Mouse (Mus musculus) forebrain, embryonic 11.5 days (tissue): ENCODE results near the gene Calr4. TPM values are rescaled to one million over a fixed set of nuclear protein-coding genes. Genes with fewer than 3 reads are reported as not detected.
A peak's percentile ranks its signal among the peaks of the same experiment; 100 is the strongest.

ENCODE experiments used
- ATAC-seq: fragments of 200-750 bp; cut with Nextera tagmentation; replicated peaks from 2 replicates; pipeline ENCODE4 v1.8.0; 2017; ENCODE audit warnings: moderate TSS enrichment; ENCODE audit not compliant: low FRiP score
- DNase-seq: peaks from one replicate; pipeline ENCODE4 v3.0.0-alpha.2; 2017; ENCODE audit warnings: low spot score
- H3K27ac ChIP-seq: fragments of 300-500 bp; sonication (generic); 2 replicates; pipeline ENCODE4 v1.5.1; 2014; ENCODE audit warnings: low read depth, low read length
- H3K27me3 ChIP-seq: fragments of 300-500 bp; sonication (generic); 2 replicates; pipeline ENCODE4 v1.6.1; 2014; ENCODE audit warnings: mild to moderate bottlenecking, low read length, mixed read lengths; ENCODE audit not compliant: control insufficient read depth, insufficient read depth
- H3K36me3 ChIP-seq: fragments of 300-500 bp; sonication (generic); 2 replicates; pipeline ENCODE4 v1.6.1; 2014; ENCODE audit warnings: mild to moderate bottlenecking, low read length, moderate library complexity, mixed read lengths; ENCODE audit not compliant: control insufficient read depth, insufficient read depth
- H3K4me1 ChIP-seq: fragments of 300-500 bp; sonication (generic); replicated peaks from 2 replicates; pipeline ENCODE4 v1.6.1; 2014; ENCODE audit warnings: low read length, mixed read lengths; ENCODE audit not compliant: control insufficient read depth, insufficient read depth
- H3K4me2 ChIP-seq: fragments of 300-500 bp; sonication (generic); 2 replicates; pipeline ENCODE4 v1.6.1; 2014; ENCODE audit warnings: low read depth, mild to moderate bottlenecking, low read length, moderate library complexity, mixed read lengths; ENCODE audit not compliant: severe bottlenecking
- H3K4me3 ChIP-seq: fragments of 300-500 bp; sonication (generic); 2 replicates; pipeline ENCODE4 v1.5.1; 2014; ENCODE audit warnings: low read depth, low read length
- H3K9ac ChIP-seq: fragments of 300-500 bp; sonication (generic); 2 replicates; pipeline ENCODE4 v1.6.1; 2014; ENCODE audit warnings: low read length
- H3K9me3 ChIP-seq: fragments of 300-500 bp; sonication (generic); 2 replicates; pipeline ENCODE4 v1.6.1; 2016; ENCODE audit warnings: low read length, mixed read lengths; ENCODE audit not compliant: control insufficient read depth
- WGBS: fragments of 180-500 bp; shearing (Covaris S2); extraction: QIAGEN DNeasy Blood & Tissue Kit; methylation state at CpG from one replicate; pipeline ENCODE4 v1.1.7; 2014; 5-methylcytosine and 5-hydroxymethylcytosine counted together
- polyA plus RNA-seq: library from polyadenylated mRNA; unstranded; fragments of >200 nt; fragmentation: Nextera tagmentation; extraction: Ambion mirVana; gene quantifications from 2 replicates; pipeline ENCODE4 v1.2.1, GENCODE M21; 2014

Gene Calr4
- polyA plus RNA-seq, 1 experiment from 2014 or later = 0.12 TPM

GRCm38 (mm10) chr4:109204416-109204815, 29.9 kb upstream of the Calr4 start:
- Histone ChIP-seq H3K36me3 (no peaks in the 10 kb centered on the region), H3K9me3 (no peaks in the 10 kb centered on the region), H3K9ac (no peak overlapping the region), H3K4me3 (no peak overlapping the region), H3K4me2 (no peak overlapping the region), H3K4me1 (0 out of 2 replicates have a peak, but pooled peaks cover 6% of the 10 kb centered on the region), H3K27me3 (no peaks in the 10 kb centered on the region), H3K27ac (no peak overlapping the region)
- no peak for DNase-seq
- 71% methylated on average over 1 of the region's 1 CpGs for WGBS
- ATAC-seq = no peak

DNA sequence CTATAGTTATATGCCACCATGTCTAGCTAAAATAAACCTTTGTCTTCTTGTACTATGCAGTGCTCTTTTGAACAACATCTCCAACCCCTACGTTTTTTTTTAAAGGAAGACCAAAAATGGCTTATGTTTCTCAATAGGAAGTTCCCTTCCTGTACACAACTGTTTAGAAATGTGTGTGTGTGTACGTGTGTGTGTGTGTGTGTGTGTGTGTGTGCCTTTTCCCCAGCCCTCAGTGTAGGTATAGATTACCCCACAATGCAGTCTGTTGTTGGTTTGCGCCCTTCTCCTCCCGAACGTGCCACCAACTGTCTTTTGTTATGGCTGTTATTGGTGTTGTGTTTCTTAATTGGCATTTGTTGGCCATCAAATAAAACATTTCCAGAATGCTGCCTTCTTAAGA, 26.8 kb upstream of the Calr4 start:
- no peak overlapping the region for H3K27ac ChIP-seq
- no peaks in the 10 kb centered on the region for H3K9me3 ChIP-seq
- ATAC-seq = no peak
- 87% methylated on average over 5 of the region's 5 CpGs for WGBS
- no peaks in the 10 kb centered on the region for H3K36me3 ChIP-seq
- H3K4me1 ChIP-seq = no peaks in the 10 kb centered on the region
- no peak overlapping the region for H3K4me3 ChIP-seq
- no peaks in the 10 kb centered on the region for H3K27me3 ChIP-seq
- no peak for DNase-seq
- no peak overlapping the region for H3K4me2 ChIP-seq
- no peak overlapping the region for H3K9ac ChIP-seq

DNA sequence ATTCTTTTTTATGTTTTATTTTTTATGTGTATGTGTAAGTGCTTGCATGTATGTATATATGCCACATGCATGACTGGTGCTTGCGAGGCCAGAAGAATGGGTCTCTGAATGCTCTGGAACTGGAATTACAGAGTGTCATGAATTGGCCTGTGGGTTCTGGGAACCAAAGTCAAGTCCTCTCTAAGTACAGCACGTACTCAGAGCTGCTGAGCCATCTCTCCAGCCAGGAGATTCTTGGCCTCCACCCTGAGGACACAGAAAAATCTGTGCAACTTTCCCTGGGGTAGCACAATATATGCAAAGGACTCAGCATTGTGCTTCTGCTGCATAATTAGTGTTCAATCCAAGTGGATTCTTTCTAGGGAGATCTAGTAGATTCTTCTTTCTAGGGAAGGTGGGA, 24.0 kb upstream of the Calr4 start:
- no peak overlapping the region for H3K27ac ChIP-seq

GRCm38 (mm10) chr4:109210881-109211280, 23.4 kb upstream of the Calr4 start:
- Histone ChIP-seq H3K9me3 (no peaks in the 10 kb centered on the region), H3K4me3 (no peak overlapping the region), H3K27ac (no peak overlapping the region), H3K4me2 (no peak overlapping the region), H3K9ac (no peak overlapping the region), H3K4me1 (no peaks in the 10 kb centered on the region), H3K36me3 (no peaks in the 10 kb centered on the region), H3K27me3 (no peaks in the 10 kb centered on the region)
- DNase-seq (no peak), ATAC-seq (no peak)
- WGBS = 75% methylated on average over 4 of the region's 4 CpGs

More for the DNA sequence above, 24.0 kb upstream of the Calr4 start:
- Histone ChIP-seq H3K36me3 (no peaks in the 10 kb centered on the region), H3K27me3 (no peaks in the 10 kb centered on the region), H3K4me1 (no peaks in the 10 kb centered on the region), H3K4me2 (no peak overlapping the region), H3K9me3 (no peaks in the 10 kb centered on the region), H3K9ac (no peak overlapping the region), H3K4me3 (no peak overlapping the region)
- DNase-seq (no peak), ATAC-seq (no peak)
- 77% methylated on average over 2 of the region's 2 CpGs for WGBS

- Histone ChIP-seq H3K27ac (no peak overlapping the region), H3K4me1 (no peaks in the 10 kb centered on the region), H3K4me3 (no peak overlapping the region), H3K27me3 (no peaks in the 10 kb centered on the region), H3K36me3 (no peaks in the 10 kb centered on the region), H3K9me3 (no peaks in the 10 kb centered on the region), H3K4me2 (no peak overlapping the region), H3K9ac (no peak overlapping the region)
- no peak for DNase-seq
- ATAC-seq = no peak
- 73% methylated on average over 3 of the region's 3 CpGs for WGBS
These were observed 20.3 kb upstream of the Calr4 start for GRCm38 (mm10) chr4:109213986-109214385.

DNA sequence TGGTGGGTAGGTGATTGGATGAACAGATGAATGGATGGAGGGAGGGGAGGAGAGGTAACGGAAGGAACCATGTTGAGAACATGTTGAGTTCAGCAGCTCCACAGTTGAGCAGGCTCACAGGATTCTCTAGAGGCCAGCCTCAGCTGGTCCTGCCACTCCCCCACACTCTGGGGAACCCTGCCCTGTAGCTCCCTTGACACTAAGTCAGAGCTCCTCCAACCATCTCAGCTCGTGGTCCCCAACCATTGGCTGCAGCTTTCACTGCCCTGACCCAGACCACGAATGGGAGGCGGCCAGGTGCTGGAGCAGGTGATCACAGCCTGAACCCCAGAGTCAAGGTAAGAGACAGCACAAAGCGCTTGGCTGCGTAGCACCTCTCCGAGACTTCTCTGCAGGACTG, 16.3 kb upstream of the Calr4 start:
- WGBS = 74% methylated on average over 7 of the region's 7 CpGs

GRCm38 (mm10) chr4:109220441-109220940, 13.8 kb upstream of the Calr4 start:
- no peak overlapping the region for H3K4me3 ChIP-seq
- no peaks in the 10 kb centered on the region for H3K9me3 ChIP-seq
- H3K27ac ChIP-seq = no peak overlapping the region
- ATAC-seq = no peak
- H3K27me3 ChIP-seq = no peaks in the 10 kb centered on the region
- peaks cover 2% of the 10 kb centered on the region; the same call in 1 of the 2 replicates for H3K4me1 ChIP-seq
- H3K4me2 ChIP-seq = no peak overlapping the region
- H3K36me3 ChIP-seq = no peaks in the 10 kb centered on the region
- no peak overlapping the region for H3K9ac ChIP-seq
- whole genome bisulfite sequencing = 79% methylated on average over 14 of the region's 14 CpGs
- no peak for DNase-seq

More for the DNA sequence above, 16.3 kb upstream of the Calr4 start:
- Histone ChIP-seq H3K9me3 (no peaks in the 10 kb centered on the region), H3K9ac (no peak overlapping the region), H3K4me1 (no peaks in the 10 kb centered on the region), H3K4me3 (no peak overlapping the region), H3K4me2 (no peak overlapping the region), H3K27me3 (no peaks in the 10 kb centered on the region), H3K36me3 (no peaks in the 10 kb centered on the region), H3K27ac (no peak overlapping the region)
- no peak for ATAC-seq
- no peak for DNase-seq

GRCm38 (mm10) chr4:109222001-109222400, 12.3 kb upstream of the Calr4 start:
- Histone ChIP-seq H3K27me3 (no peaks in the 10 kb centered on the region), H3K27ac (no peak overlapping the region), H3K9ac (no peak overlapping the region), H3K9me3 (no peaks in the 10 kb centered on the region), H3K4me2 (no peak overlapping the region), H3K36me3 (no peaks in the 10 kb centered on the region), H3K4me3 (no peak overlapping the region), H3K4me1 (peaks cover 2% of the 10 kb centered on the region; the same call in 1 of the 2 replicates)
- DNase-seq = no peak
- WGBS = 91% methylated on average over 3 of the region's 3 CpGs
- ATAC-seq = no peak

GRCm38 (mm10) chr4:109224762-109225552, 9.3 kb upstream of the Calr4 start:
- 69% methylated on average over 13 of the region's 13 CpGs for WGBS
- H3K9me3 ChIP-seq = no peaks in the 10 kb centered on the region
- DNase-seq = no peak
- H3K4me2 ChIP-seq = no peak overlapping the region
- peak; percentile 44; the same call in 1 of the 2 replicates for ATAC-seq
- H3K9ac ChIP-seq = no peak overlapping the region
- no peaks in the 10 kb centered on the region for H3K36me3 ChIP-seq
- H3K4me3 ChIP-seq = no peak overlapping the region
- no peaks in the 10 kb centered on the region for H3K27me3 ChIP-seq
- no peak overlapping the region for H3K27ac ChIP-seq
- H3K4me1 ChIP-seq = peaks cover 2% of the 10 kb centered on the region; the same call in 1 of the 2 replicates
